Mouse (Mus musculus) brain, adult 2 months (tissue): ENCODE data around the gene Sag.

Experiments used
- DNase-seq: peaks from one replicate; pipeline ENCODE4 v3.0.0; 2011; ENCODE audit warnings: low read depth, low spot score

The Sag gene

GRCm38 (mm10) chr1:87803576-87803975 is at the start of gene Sag:
Gene Sag, plus strand, starts transcription at chr1:87803680.
- no peak for DNase-seq

GRCm38 (mm10) chr1:87755641-87756470 is 47.6 kb upstream of the Sag start, which contains the start of gene Atg16l1:
Gene Atg16l1, plus strand, starts transcription at chr1:87755870.
- peak; percentile 99 for DNase-seq

DNA sequence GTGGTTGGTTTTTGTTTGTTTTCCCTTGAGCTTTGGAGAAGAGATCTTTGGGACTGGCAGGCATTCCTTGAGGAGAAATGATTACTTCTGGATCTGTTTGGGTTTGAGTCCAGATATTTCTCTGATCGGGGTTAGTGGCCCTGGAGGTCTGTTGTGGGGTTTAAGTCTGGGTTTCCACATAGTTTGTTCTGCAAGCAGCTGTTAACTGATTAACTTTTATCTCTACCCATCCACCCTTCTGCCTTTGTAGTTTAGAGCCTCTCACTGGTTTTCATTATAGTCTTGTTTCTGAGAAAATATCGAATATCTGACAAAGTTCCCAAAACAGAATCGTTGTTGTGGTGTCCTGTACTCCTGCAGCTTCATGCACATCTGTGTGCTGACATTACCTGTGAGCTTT is 39.7 kb upstream of the Sag start:
- DNase-seq = no peak

DNA sequence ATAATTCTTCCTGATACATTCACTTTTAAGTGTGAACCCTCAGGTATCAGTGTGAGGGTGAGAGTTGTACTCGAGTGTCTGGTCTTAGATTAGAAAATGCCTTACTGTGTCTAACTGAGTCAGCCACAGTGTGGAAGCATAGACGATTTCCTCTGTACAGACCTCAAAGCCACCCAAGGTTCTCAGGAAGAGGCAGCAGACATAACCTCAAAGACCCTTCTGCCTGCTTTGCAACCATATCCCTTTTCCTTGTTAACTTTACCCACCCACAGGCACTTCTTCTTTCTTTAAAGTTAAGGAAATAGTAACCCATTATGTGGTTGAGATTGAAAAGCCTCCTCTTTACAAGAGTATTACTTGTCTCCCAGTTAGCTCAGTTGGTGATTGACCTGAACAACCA is 37.7 kb upstream of the Sag start:
- DNase-seq = no peak

DNA sequence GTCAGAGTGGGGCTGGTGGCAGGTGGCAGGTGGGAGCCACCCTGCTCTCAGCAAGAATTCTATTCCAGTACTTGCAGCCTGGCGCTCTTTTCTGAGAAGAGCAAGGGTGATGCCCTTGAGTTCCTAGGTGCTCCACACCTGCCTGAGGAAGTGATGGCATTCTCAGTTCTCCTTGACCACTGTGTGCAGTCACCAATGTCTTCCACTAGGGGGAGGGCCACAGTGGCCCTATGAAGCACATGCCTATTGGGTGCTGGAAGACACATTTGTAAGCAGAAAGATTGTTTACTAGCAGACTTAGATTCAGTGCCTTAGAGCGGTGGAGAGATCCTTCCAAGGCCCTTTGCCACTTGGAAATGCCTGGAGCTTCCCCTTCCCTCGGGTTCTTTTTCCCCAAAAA is 37.2 kb upstream of the Sag start:
- DNase-seq = peak; percentile 38

DNA sequence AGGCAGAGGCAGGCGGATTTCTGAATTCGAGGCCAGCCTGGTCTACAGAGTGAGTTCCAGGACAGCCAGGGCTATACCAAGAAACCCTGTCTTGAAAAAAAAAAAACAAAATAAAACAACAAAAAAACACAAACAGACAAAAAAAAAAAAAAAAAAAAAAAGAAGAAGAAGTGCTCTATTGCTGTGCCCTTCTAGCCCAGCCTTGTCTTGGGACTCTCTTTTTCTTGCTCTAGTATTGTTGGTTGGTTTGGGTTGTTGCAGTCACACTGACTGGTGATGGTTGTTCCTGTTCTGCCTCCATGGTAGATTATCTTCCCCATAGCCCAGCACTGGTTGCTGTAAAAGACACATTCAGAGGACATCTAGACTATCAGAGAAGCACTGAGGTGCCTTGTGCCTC is 34.2 kb upstream of the Sag start:
- DNase-seq = no peak

- DNase-seq = no peak
These were observed 33.0 kb upstream of the Sag start for GRCm38 (mm10) chr1:87770486-87770885.

- no peak for DNase-seq
These were observed 31.8 kb upstream of the Sag start for GRCm38 (mm10) chr1:87771724-87772123.

GRCm38 (mm10) chr1:87773336-87773735 is 30.1 kb upstream of the Sag start:
- DNase-seq = no peak

DNA sequence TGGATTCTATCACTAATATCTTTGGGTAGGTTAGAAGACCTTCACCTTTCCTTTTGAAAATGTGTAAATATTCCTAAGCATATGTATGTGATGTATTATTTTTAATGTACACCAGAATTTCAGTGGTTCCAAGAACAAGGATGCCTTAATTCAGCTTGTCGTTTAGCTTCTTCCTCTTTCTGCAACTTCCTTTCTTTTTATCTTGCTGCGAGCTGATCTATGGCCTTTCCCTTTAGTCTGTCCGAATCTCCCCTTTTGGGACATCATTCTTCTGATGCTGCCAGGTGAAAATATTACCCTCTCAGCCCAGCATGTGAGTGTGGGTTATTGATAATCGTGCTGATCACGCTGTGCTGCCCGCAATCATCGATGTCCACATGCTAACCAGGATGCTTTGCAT is 28.6 kb upstream of the Sag start:
- DNase-seq = no peak

- DNase-seq = no peak
These were observed 24.2 kb upstream of the Sag start for GRCm38 (mm10) chr1:87779204-87779785.

DNA sequence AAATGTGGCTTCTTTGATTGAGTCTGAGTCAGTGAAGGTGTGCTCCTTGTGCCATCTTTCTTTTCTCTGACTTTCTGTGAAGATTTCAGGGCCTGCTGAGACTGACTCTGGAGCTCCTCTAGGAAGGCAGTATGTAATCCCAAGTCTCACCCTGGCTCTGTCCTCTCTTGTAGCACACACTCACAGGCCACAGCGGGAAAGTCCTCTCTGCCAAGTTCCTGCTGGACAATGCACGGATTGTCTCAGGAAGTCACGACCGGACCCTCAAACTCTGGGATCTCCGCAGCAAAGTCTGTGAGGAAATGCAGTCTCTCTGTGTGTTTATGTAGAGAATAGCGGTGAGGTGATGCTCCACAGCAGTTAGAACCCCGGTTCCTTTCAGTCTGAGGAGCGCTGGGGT is 17.8 kb upstream of the Sag start:
- DNase-seq = peak; percentile 64

GRCm38 (mm10) chr1:87786251-87786650 is 17.2 kb upstream of the Sag start:
- peak; percentile 84 for DNase-seq

DNA sequence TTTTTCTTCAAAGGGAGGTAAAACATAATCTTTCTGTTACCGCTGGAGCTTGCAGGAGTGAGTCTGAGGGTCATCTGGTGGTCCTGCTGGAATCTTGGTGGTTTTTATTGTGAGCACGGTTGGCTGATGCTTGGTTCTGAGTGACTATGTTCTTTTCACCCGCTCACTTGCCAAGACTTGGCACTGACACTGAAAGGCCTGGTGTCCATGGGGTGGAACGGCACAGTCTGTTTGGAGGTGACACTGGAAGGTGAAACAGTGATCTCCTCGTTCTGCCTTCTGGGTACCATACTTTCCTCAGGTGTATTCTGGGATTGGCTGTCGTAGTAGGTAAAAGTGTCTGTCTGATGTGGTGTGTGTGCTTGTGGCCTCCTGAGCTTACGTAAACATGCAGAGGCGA is 13.8 kb upstream of the Sag start:
- no peak for DNase-seq

DNA sequence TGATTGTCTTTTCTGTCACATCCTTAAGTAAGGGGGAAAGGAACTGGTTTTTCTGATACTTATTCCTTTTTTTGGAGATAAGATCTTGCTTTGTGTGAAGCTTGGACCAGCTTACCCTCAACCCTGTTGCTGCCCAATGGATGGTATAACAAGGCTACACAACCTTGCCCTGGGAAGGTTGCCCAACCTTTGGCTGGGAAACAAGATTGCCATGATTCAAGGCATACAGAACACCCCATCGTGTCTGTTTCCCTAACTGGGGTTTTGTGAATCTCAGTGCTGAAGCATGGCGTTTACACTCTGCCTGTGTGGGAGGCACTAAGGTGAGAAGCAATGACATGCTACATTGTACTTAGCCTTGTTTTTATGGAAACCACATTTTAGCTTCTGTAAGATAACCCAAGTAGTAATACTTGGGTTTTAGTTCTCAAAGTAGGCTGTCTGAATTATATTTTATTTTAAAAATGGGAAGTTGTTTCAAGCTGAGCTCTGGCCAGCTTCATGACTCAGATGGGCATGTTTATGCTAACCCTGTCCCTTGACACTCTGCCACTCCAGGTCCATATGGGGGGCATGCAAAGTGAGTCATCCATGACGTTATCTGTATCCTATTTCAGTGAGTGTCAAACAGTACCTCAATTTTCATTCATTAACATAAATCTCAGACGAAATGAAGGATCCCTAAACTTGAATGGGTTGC is 10.9 kb upstream of the Sag start:
- peak; percentile 60 for DNase-seq

- no peak for DNase-seq
These were observed 10.4 kb upstream of the Sag start for GRCm38 (mm10) chr1:87793138-87793449.

- no peak for DNase-seq
These were observed 5.8 kb upstream of the Sag start for GRCm38 (mm10) chr1:87797702-87798101.

DNA sequence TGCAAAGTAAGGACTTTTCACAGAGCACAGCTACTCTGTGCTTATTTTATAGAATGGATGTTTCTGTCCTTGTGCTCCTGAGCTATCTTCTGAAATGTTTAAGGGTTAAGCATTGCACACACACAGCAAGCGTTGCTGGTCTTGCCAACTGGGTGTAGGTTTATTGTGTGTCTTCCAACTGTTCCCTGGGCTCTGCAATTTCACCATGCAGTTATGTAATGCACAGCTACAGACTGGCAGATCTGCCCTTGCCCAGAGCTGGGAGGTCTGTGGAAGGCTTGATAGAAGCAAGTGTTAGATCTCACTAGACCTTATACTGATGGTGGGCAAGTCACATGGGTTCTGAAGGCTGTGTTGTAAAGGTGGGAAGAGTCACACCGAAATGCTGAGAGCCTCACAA is 5.2 kb upstream of the Sag start:
- peak; percentile 80 for DNase-seq

DNA sequence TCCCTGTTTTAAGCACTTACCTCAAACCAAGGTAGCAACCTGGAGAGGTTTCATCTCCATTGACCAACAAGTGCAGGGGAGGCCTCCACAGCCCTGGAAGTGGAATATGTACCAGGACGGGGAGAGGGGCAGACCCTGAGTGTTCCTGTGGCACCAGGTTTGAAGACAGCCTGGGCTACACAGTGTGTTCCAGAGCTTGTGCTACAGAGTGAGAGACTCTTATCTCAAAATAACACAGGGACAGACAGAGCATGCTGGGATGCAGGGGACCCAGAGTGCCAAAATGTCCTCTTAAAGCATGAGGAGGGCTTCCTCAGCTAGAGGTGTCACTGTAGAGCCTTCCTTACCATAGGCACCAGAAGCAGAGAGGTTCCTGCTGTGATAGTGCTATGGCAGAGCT is 4.3 kb downstream of the Sag start:
- DNase-seq = no peak

DNA sequence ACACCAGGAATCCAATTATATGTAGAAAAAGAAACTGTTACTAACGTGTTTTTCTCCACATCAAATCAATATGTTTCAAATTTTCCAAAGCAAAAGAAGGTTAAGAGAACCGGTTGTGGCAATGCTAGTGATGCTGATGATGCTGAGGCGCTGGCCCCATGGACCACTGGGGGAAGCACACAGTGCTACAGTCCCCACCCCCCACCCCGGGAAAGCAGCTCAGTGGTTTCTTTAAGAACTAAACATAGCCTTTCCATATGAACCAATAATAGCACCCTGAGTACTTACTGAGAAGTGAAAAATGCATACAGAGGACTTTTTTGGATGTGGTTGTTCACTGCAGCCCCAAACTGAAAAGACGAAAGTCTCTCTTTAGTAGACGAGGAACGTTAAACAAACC is 7.9 kb downstream of the Sag start:
- peak; percentile 50 for DNase-seq

DNA sequence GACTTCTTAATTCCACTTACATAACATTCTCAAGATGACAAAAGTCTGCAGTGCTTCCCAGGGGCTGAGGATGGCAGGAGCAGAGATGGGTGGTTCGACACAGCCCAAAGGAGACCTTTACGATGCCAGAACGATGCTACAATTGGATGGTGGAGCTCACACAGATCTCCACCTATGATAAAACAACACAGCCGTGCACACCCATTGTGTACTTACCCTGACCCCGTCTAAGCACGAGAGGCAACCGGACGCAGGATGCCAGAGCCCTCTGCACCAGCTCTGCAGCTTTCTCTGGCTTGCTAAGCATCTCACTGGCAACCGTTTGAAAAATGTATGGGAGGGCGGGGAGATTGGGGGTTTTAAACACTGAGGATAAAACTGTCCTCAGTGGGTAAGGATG is 8.6 kb downstream of the Sag start:
- DNase-seq = peak; percentile 26

- peak; percentile 90 for DNase-seq
These were observed 9.7 kb downstream of the Sag start for GRCm38 (mm10) chr1:87813155-87813554.

DNA sequence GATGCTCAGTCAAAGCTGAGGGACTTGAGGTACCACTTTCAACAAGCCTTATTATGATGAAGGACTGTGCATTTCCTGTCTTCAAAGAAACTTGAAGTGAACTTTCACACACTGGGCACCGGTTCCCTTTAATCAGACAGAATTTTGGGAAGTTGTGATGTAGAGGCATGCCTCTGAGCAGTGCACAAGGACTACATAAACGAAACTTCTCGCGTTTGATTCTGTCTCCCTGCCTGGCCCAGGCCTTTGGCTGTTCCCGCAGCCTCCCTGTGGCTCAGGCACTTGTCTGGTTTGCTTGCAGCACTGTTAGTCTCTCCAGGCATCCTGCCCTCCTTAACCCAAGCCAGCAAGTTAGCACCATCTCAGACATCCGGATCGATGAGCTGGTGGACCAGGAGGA is 10.2 kb downstream of the Sag start:
- peak; percentile 34 for DNase-seq
